17 mouse cellular contexts compared by ENCODE assay signal in the genomic region with DNA sequence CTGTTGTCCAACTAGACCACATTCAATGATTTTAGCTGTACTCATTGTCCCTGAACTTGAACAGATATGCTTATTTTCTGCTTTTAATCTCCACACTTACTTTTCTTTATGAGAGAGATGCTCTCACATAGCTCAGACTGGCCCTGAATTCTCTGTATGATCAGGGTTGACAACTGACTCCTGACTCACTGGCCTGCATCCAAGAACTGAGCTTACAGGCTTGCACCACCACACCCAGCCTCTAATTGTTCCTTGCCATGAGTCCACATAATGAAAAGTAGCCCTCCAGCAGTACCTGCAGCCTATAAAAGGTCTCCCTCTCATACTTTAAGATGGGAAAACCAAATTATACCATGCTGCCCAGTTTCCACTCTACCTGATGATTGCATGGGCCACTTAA. TPM values are rescaled to one million over a fixed set of nuclear protein-coding genes. Genes with fewer than 3 reads are reported as not detected.
DNase-seq lines count a peak whose midpoint lies in the region; ATAC-seq lines count a peak whose summit lies in the region.
"Had no signal": no experiment of that assay in that cellular context is flagged by ENCODE, and none has a peak within 500 bp of the region (broad histone marks: within the 10 kb centered on the region; RNA-seq: fewer than 3 reads in every experiment).

No protein-coding gene starts in this region.

- H3K36me3 ChIP-seq in limb, embryonic 13.5 days: no peaks in the 10 kb centered on the region
- no peaks in the 10 kb centered on the region for H3K36me3 ChIP-seq in hindbrain, embryonic 12.5 days
- H3K36me3 ChIP-seq: liver, embryonic 12.5 days; midbrain, embryonic 15.5 days; neural tube, embryonic 12.5 days had no signal

- 0 out of 2 replicates have a peak overlapping the region, but pooled peaks have one; percentile 23 for H3K27ac ChIP-seq in limb, embryonic 13.5 days
- H3K27ac ChIP-seq in hindbrain, embryonic 12.5 days: no peak overlapping the region
- H3K27ac ChIP-seq: hindbrain, embryonic 14.5 days; liver, embryonic 12.5 days; midbrain, embryonic 15.5 days; neural tube, embryonic 12.5 days had no signal

- H3K4me2 ChIP-seq in limb, embryonic 13.5 days (replicated peaks): no peak overlapping the region
- H3K4me2 ChIP-seq in hindbrain, embryonic 12.5 days (replicated peaks): no peak overlapping the region
- H3K4me2 ChIP-seq: hindbrain, embryonic 14.5 days; liver, embryonic 12.5 days; midbrain, embryonic 15.5 days; neural tube, embryonic 12.5 days had no signal

- peaks cover 24% of the 10 kb centered on the region for H3K4me1 ChIP-seq in limb, embryonic 13.5 days
- H3K4me1 ChIP-seq in hindbrain, embryonic 12.5 days: peaks cover 6% of the 10 kb centered on the region; the same call in 1 of the 2 replicates
- H3K4me1 ChIP-seq: midbrain, embryonic 15.5 days; neural tube, embryonic 12.5 days had no signal

- no peak overlapping the region for H3K9ac ChIP-seq in limb, embryonic 13.5 days
- no peak overlapping the region for H3K9ac ChIP-seq in hindbrain, embryonic 12.5 days
- H3K9ac ChIP-seq: hindbrain, embryonic 14.5 days; liver, embryonic 12.5 days; midbrain, embryonic 15.5 days; neural tube, embryonic 12.5 days had no signal

- no peak overlapping the region for H3K4me3 ChIP-seq in limb, embryonic 13.5 days
- no peak overlapping the region for H3K4me3 ChIP-seq in hindbrain, embryonic 12.5 days
- H3K4me3 ChIP-seq: erythroblast, embryonic 14.5 days; liver, embryonic 12.5 days; midbrain, embryonic 15.5 days; neural tube, embryonic 12.5 days had no signal

- ATAC-seq in limb, embryonic 13.5 days (ENCODE audit: low FRiP score, low read depth): peak; percentile 40; the same call in 1 of the 2 replicates
- ATAC-seq in hindbrain, embryonic 12.5 days (ENCODE audit: low FRiP score): no peak
- ATAC-seq: liver, embryonic 12.5 days; midbrain, embryonic 15.5 days had no signal

- no peaks in the 10 kb centered on the region for H3K27me3 ChIP-seq in limb, embryonic 13.5 days
- H3K27me3 ChIP-seq in hindbrain, embryonic 12.5 days: no peaks in the 10 kb centered on the region
- H3K27me3 ChIP-seq: liver, embryonic 12.5 days; midbrain, embryonic 15.5 days; neural tube, embryonic 12.5 days had no signal

- DNase-seq in cerebellum, postnatal 10 days: peak; percentile 37 to 40
- no peak for DNase-seq in cerebellum, adult 11-12 months
- peak; percentile 55 for DNase-seq in heart, postnatal 4 days
- DNase-seq in heart, adult 8-10 months (ENCODE audit: low spot score): no peak
- DNase-seq in 3T3-L1 (ENCODE audit: low read depth, low spot score): peak; percentile 75
- no peak for DNase-seq in right cerebral cortex, postnatal 14 days
- DNase-seq: cerebellum, adult 11 months; gastrocnemius, postnatal 14 days; kidney, adult 2 months; thymus, postnatal 25 days had no signal

- no peaks in the 10 kb centered on the region for H3K9me3 ChIP-seq in limb, embryonic 13.5 days
- H3K9me3 ChIP-seq in hindbrain, embryonic 12.5 days (replicated peaks): no peaks in the 10 kb centered on the region
- H3K9me3 ChIP-seq: liver, embryonic 12.5 days; midbrain, embryonic 15.5 days; neural tube, embryonic 12.5 days had no signal

RNA-seq across cellular contexts. Expression of gene Clint1, which starts 21.7 kb away (rescaled TPM):
- 10 to 100 TPM; 52.0 to 53.0 TPM for total RNA-seq in heart, postnatal 4 days (2021)
- 10 to 100 TPM; 45.7 to 48.2 (median 47.2) TPM for total RNA-seq in heart, adult 8-10 months (2022)
- polyA plus RNA-seq in limb, embryonic 13.5 days (2015; fragmentation: Nextera tagmentation; extraction: Ambion mirVana): 85.1 and 86.7 TPM in 2 replicates
- 82.3 and 92.2 TPM in 2 replicates for polyA plus RNA-seq in hindbrain, embryonic 12.5 days (2016; fragmentation: Nextera tagmentation; extraction: Ambion mirVana)

Comparison
In these comparisons a context has a peak if more than half of its experiments do, and no peak if none do; other contexts are left out.
1. DNase-seq: peak in cerebellum, postnatal 10 days (2 of 2), heart, postnatal 4 days (single experiment) and 3T3-L1 (single experiment); none in cerebellum, adult 11-12 months (single experiment), heart, adult 8-10 months (single experiment) and right cerebral cortex, postnatal 14 days (single experiment).